Mouse (Mus musculus) cortical plate, adult 2 months (tissue): ENCODE measurements around the gene Sugp2.

Experiments
- CTCF ChIP-seq: fragments of 200-500 bp; IDR thresholded peaks from 2 replicates; pipeline ENCODE4 v1.5.1; 2011; ENCODE audit warnings: mild to moderate bottlenecking, control low read depth, low read length; ENCODE audit not compliant: insufficient read depth; ENCODE audit errors: extremely low read depth
- POLR2A ChIP-seq: fragments of 200-500 bp; IDR thresholded peaks from 2 replicates; pipeline ENCODE4 v1.6.1; 2011; ENCODE audit warnings: mild to moderate bottlenecking, low read length, control low read depth; ENCODE audit not compliant: insufficient read depth; ENCODE audit errors: extremely low read depth

- TF ChIP-seq POLR2A: no peak
- TF ChIP-seq CTCF: no peak
Observed at GRCm38 (mm10) chr8:70302901-70303300, 68.9 kb downstream of the Sugp2 start.
